Mouse (Mus musculus): ENCODE data around the gene Itgb3.
"Not testable (repeated sequence)": the region's sequence is repeated elsewhere in the genome, so short reads cannot be mapped to it uniquely, and the experiment has no call there.

DNA sequence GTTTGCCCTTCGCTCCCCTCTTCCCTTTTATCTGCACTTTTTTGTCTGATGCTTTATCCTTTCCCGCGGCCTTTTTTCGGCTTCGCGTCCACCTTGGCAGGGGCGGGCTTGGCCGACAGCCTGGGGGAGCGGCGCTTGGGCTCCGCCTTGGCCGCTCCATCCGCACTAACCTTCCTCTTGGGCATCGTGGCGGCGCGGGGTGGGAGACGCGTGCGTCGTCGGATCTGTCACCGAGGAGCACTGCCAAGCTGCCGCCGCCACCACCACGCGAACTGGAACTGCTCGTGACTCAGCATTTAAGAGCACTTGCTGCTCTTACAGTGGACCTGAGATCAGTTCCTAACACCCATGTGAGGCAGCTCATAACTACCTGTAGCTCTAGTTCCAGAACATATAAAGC lies 36.4 kb upstream of the Itgb3 start:
- not testable (repeated sequence) for TF ChIP-seq CTCF (IDR thresholded peaks at IDR 0.05; ENCODE audit: low read depth); EP300 (optimal IDR thresholded peaks at IDR 0.05)
